Mouse (Mus musculus) cerebellum, adult 2 months (tissue): ENCODE measurements around the gene Wdr95.

ENCODE experiments used
- CTCF ChIP-seq: fragments of 200-500 bp; IDR thresholded peaks from 2 replicates; pipeline ENCODE4 v1.5.1; 2011; ENCODE audit warnings: low read depth, mild to moderate bottlenecking, control low read depth, low read length, moderate library complexity, borderline replicate concordance; ENCODE audit not compliant: insufficient read depth
- POLR2A ChIP-seq: fragments of 200-500 bp; IDR thresholded peaks from 2 replicates; pipeline ENCODE4 v1.6.1; 2011; ENCODE audit warnings: low read length, control low read depth, borderline replicate concordance; ENCODE audit not compliant: insufficient read depth

GRCm38 (mm10) chr5:149551179-149551578 is 22.7 kb downstream of the Wdr95 start:
- TF ChIP-seq POLR2A (no peak), CTCF (no peak)
